In genomic region chr5:35756997-35757638, GRCm38 (mm10) we compare ENCODE assay signal across 8 mouse cellular contexts. TPM values are rescaled to one million over a fixed set of nuclear protein-coding genes. Genes with fewer than 3 reads are reported as not detected.
DNase-seq lines count a peak whose midpoint lies in the region; ATAC-seq lines count a peak whose summit lies in the region.

No protein-coding gene starts in this region.

- peak overlapping the region; percentile 100 for H3K4me2 ChIP-seq in heart, embryonic 13.5 days
- H3K4me2 ChIP-seq in embryonic facial prominence, embryonic 14.5 days (ENCODE audit: low read depth, low read length) = peak overlapping the region; percentile 100
- H3K4me2 ChIP-seq in intestine, embryonic 14.5 days (ENCODE audit: low read length) = peak overlapping the region; percentile 98
- peak overlapping the region; percentile 93 for H3K4me2 ChIP-seq in neural tube, embryonic 15.5 days

- peaks cover 68% of the 10 kb centered on the region for H3K27me3 ChIP-seq in heart, embryonic 13.5 days (replicated peaks)
- peaks cover 42% of the 10 kb centered on the region for H3K27me3 ChIP-seq in embryonic facial prominence, embryonic 14.5 days (replicated peaks; ENCODE audit: control insufficient read depth, insufficient read depth, low read length)
- peaks cover 40% of the 10 kb centered on the region for H3K27me3 ChIP-seq in intestine, embryonic 14.5 days (replicated peaks; ENCODE audit: control insufficient read depth, insufficient read depth, low read length)
- H3K27me3 ChIP-seq in neural tube, embryonic 15.5 days (replicated peaks) = peaks cover 25% of the 10 kb centered on the region

- H3K4me3 ChIP-seq in heart, embryonic 13.5 days = peak overlapping the region; percentile 76
- H3K4me3 ChIP-seq in embryonic facial prominence, embryonic 14.5 days (ENCODE audit: low read depth, low read length) = peak overlapping the region; percentile 58
- H3K4me3 ChIP-seq in intestine, embryonic 14.5 days (ENCODE audit: low read depth, low read length) = peak overlapping the region; percentile 45
- peak overlapping the region; percentile 72 for H3K4me3 ChIP-seq in neural tube, embryonic 15.5 days (replicated peaks)

- no peak for ATAC-seq in heart, embryonic 13.5 days (ENCODE audit: extremely low read depth, insufficient number of reproducible peaks, low FRiP score, low TSS enrichment)
- ATAC-seq in embryonic facial prominence, embryonic 14.5 days (ENCODE audit: low read depth) = no peak; the same call in 1 of the 2 replicates
- peak; percentile 45 for ATAC-seq in intestine, embryonic 14.5 days (replicated peaks; ENCODE audit: low FRiP score, low TSS enrichment, low read depth)
- ATAC-seq in neural tube, embryonic 15.5 days (ENCODE audit: low FRiP score) = peak; percentile 66

- 18% methylated on average over 24 of the region's 26 CpGs for WGBS in heart, embryonic 13.5 days
- WGBS in embryonic facial prominence, embryonic 14.5 days = 12% methylated on average over 26 of the region's 26 CpGs
- WGBS in intestine, embryonic 14.5 days = 15% methylated on average over 26 of the region's 26 CpGs
- WGBS in neural tube, embryonic 15.5 days = 7% methylated on average over 26 of the region's 26 CpGs

- peaks cover 16% of the 10 kb centered on the region for H3K4me1 ChIP-seq in heart, embryonic 13.5 days
- H3K4me1 ChIP-seq in embryonic facial prominence, embryonic 14.5 days (ENCODE audit: control insufficient read depth, insufficient read depth, low read length) = peaks cover 6% of the 10 kb centered on the region; the same call in 1 of the 2 replicates
- peaks cover 8% of the 10 kb centered on the region; the same call in 1 of the 2 replicates for H3K4me1 ChIP-seq in intestine, embryonic 14.5 days (replicated peaks; ENCODE audit: control insufficient read depth, insufficient read depth, low read length)
- peaks cover 26% of the 10 kb centered on the region for H3K4me1 ChIP-seq in neural tube, embryonic 15.5 days

- no peak for DNase-seq in heart, adult 9 months (ENCODE audit: low spot score in 2 of 2)
- DNase-seq in R1 (ENCODE audit: low read depth, low spot score) (peak; percentile 76), liver (peak; percentile 35)
- DNase-seq in embryonic facial prominence, embryonic 14.5 days (ENCODE audit: low spot score) = no peak
- DNase-seq in intestine, embryonic 14.5 days (ENCODE audit: low spot score) = no peak
- DNase-seq in adrenal gland, postnatal 36 days = no peak

- no peaks in the 10 kb centered on the region for H3K36me3 ChIP-seq in heart, embryonic 13.5 days
- H3K36me3 ChIP-seq in embryonic facial prominence, embryonic 14.5 days (ENCODE audit: control insufficient read depth, insufficient read depth, low read length) = no peaks in the 10 kb centered on the region
- H3K36me3 ChIP-seq in intestine, embryonic 14.5 days (ENCODE audit: control insufficient read depth, insufficient read depth, low read length) = no peaks in the 10 kb centered on the region
- no peaks in the 10 kb centered on the region for H3K36me3 ChIP-seq in neural tube, embryonic 15.5 days

- H3K9me3 ChIP-seq in heart, embryonic 13.5 days = no peaks in the 10 kb centered on the region
- no peaks in the 10 kb centered on the region for H3K9me3 ChIP-seq in embryonic facial prominence, embryonic 14.5 days (ENCODE audit: control insufficient read depth, low read length)
- H3K9me3 ChIP-seq in intestine, embryonic 14.5 days (ENCODE audit: control insufficient read depth, low read length) = no peaks in the 10 kb centered on the region
- no peaks in the 10 kb centered on the region for H3K9me3 ChIP-seq in neural tube, embryonic 15.5 days (replicated peaks)

- H3K27ac ChIP-seq in heart, embryonic 13.5 days (replicated peaks) = no peak overlapping the region
- H3K27ac ChIP-seq in embryonic facial prominence, embryonic 14.5 days (replicated peaks; ENCODE audit: low read depth, low read length) = no peak overlapping the region
- H3K27ac ChIP-seq in intestine, embryonic 14.5 days (ENCODE audit: low read depth) = no peak overlapping the region
- peak overlapping the region; percentile 84 for H3K27ac ChIP-seq in neural tube, embryonic 15.5 days (replicated peaks)

- H3K9ac ChIP-seq in heart, embryonic 13.5 days = peak overlapping the region; percentile 70
- H3K9ac ChIP-seq in embryonic facial prominence, embryonic 14.5 days (ENCODE audit: low read depth, low read length) = no peak overlapping the region
- H3K9ac ChIP-seq in intestine, embryonic 14.5 days (ENCODE audit: low read length) = no peak overlapping the region
- peak overlapping the region; percentile 53 for H3K9ac ChIP-seq in neural tube, embryonic 15.5 days (replicated peaks)

RNA-seq across cellular contexts. Expression of gene Ablim2, which starts 0.6 kb away (rescaled TPM):
- polyA plus RNA-seq in heart, embryonic 13.5 days (2015; fragmentation: Nextera tagmentation; extraction: Ambion mirVana) = 4.9 and 5.1 TPM in 2 replicates
- polyA plus RNA-seq in embryonic facial prominence, embryonic 14.5 days (2014; fragmentation: Nextera tagmentation; extraction: Ambion mirVana) = 3.4 and 5.4 TPM in 2 replicates
- 3.1 and 4.4 TPM in 2 replicates for polyA plus RNA-seq in intestine, embryonic 14.5 days (2014; fragmentation: Nextera tagmentation; extraction: Ambion mirVana)
- polyA plus RNA-seq in neural tube, embryonic 15.5 days (2015; fragmentation: Nextera tagmentation; extraction: Ambion mirVana) = 29.5 and 31.8 TPM in 2 replicates
- total RNA-seq in adrenal gland, postnatal 36 days (2021) = 1 to 10 TPM; 6.2 to 8.5 TPM

RNA-seq across cellular contexts. Expression of gene Sh3tc1, which starts 17.3 kb away (rescaled TPM):
- 9.2 and 9.7 TPM in 2 replicates for polyA plus RNA-seq in heart, embryonic 13.5 days (2015; fragmentation: Nextera tagmentation; extraction: Ambion mirVana)
- polyA plus RNA-seq in embryonic facial prominence, embryonic 14.5 days (2014; fragmentation: Nextera tagmentation; extraction: Ambion mirVana) = 5.1 and 5.3 TPM in 2 replicates
- polyA plus RNA-seq in intestine, embryonic 14.5 days (2014; fragmentation: Nextera tagmentation; extraction: Ambion mirVana) = 7.9 and 10.1 TPM in 2 replicates
- polyA plus RNA-seq in neural tube, embryonic 15.5 days (2015; fragmentation: Nextera tagmentation; extraction: Ambion mirVana) = 3.6 and 4.1 TPM in 2 replicates
- 10 to 100 TPM; 16.8 to 24.0 TPM for total RNA-seq in adrenal gland, postnatal 36 days (2021)

Comparison
In these comparisons a context has a peak if more than half of its experiments do, and no peak if none do; other contexts are left out.
1. ATAC-seq: peak in intestine, embryonic 14.5 days (single experiment) and neural tube, embryonic 15.5 days (single experiment); none in heart, embryonic 13.5 days (single experiment) and embryonic facial prominence, embryonic 14.5 days (single experiment).
2. H3K9ac ChIP-seq: peak in heart, embryonic 13.5 days (single experiment) and neural tube, embryonic 15.5 days (single experiment); none in embryonic facial prominence, embryonic 14.5 days (single experiment) and intestine, embryonic 14.5 days (single experiment).
3. DNase-seq: peak in R1 (single experiment) and liver (single experiment); none in heart, adult 9 months (0 of 2), embryonic facial prominence, embryonic 14.5 days (single experiment), intestine, embryonic 14.5 days (single experiment) and adrenal gland, postnatal 36 days (0 of 2).
4. Peak in every context shown above with its lines, with median percentiles within 50 percentile points of each other: H3K4me2 ChIP-seq and H3K4me3 ChIP-seq.